Mouse (Mus musculus) heart, adult 2 months (tissue): ENCODE measurements at regions not wholly inside any gene's neighbourhood (a gene's known extent, or its start where the extent isn't known, plus 50 kb on each side); places are given as distances from the start of the nearest gene placed in this dataset.

Experiments used
- DNase-seq, 2 experiments: peaks; one replicate each; pipeline ENCODE4 v3.0.0; 2021
- H3K27ac ChIP-seq: fragments of 200-600 bp; 2 replicates; pipeline ENCODE4 v1.8.1; 2022
- H3K27me3 ChIP-seq: fragments of 200-500 bp; 2 replicates; pipeline ENCODE4 v1.6.1; 2012; ENCODE audit warnings: mild to moderate bottlenecking, low read length, inconsistent platforms, mixed read lengths; ENCODE audit not compliant: control insufficient read depth, insufficient read depth
- H3K36me3 ChIP-seq: fragments of 200-500 bp; 2 replicates; pipeline ENCODE4 v1.6.1; 2012; ENCODE audit warnings: low read length, inconsistent platforms; ENCODE audit not compliant: control insufficient read depth, insufficient read depth
- H3K4me1 ChIP-seq: fragments of 200-500 bp; 2 replicates; pipeline ENCODE4 v1.6.1; 2011; ENCODE audit warnings: low read length; ENCODE audit not compliant: control insufficient read depth, insufficient read depth
- H3K4me3 ChIP-seq: fragments of 200-600 bp; 2 replicates; pipeline ENCODE4 v1.8.1; 2022
- H3K79me2 ChIP-seq: fragments of 200-500 bp; replicated peaks from 2 replicates; pipeline ENCODE4 v1.6.1; 2012; ENCODE audit warnings: mild to moderate bottlenecking, inconsistent platforms, low read length, moderate library complexity, mixed read lengths; ENCODE audit not compliant: control insufficient read depth, insufficient read depth
- H3K9ac ChIP-seq: fragments of 200-500 bp; 2 replicates; pipeline ENCODE4 v1.6.1; 2012; ENCODE audit warnings: low read depth, mild to moderate bottlenecking, control low read depth, inconsistent platforms, low read length, mixed read lengths
- CTCF ChIP-seq: fragments of 200-600 bp; IDR thresholded peaks from 2 replicates; pipeline ENCODE4 v1.8.1; 2022; ENCODE audit warnings: antibody characterized with exemption, mild to moderate bottlenecking, moderate library complexity
- EP300 ChIP-seq: fragments of 200-500 bp; IDR thresholded peaks from 2 replicates; pipeline ENCODE4 v1.6.1; 2011; ENCODE audit warnings: low read depth, low read length, control low read depth; ENCODE audit not compliant: insufficient read depth
- POLR2A ChIP-seq: fragments of 200-500 bp; IDR thresholded peaks from 2 replicates; pipeline ENCODE4 v1.6.1; 2011; ENCODE audit warnings: mild to moderate bottlenecking, low read depth, low read length, control low read depth; ENCODE audit not compliant: insufficient read depth
- WGBS: fragments of 180-500 bp; shearing (Covaris S2); methylation state at CpG from one replicate; pipeline ENCODE4 v1.1.7; 2018; 5-methylcytosine and 5-hydroxymethylcytosine counted together
- intact Hi-C: fragments of 180-260 bp; cut with DNase I; formaldehyde crosslinking; loops from one replicate; pipeline ENCODE4 v1.15.1; 2025

DNA sequence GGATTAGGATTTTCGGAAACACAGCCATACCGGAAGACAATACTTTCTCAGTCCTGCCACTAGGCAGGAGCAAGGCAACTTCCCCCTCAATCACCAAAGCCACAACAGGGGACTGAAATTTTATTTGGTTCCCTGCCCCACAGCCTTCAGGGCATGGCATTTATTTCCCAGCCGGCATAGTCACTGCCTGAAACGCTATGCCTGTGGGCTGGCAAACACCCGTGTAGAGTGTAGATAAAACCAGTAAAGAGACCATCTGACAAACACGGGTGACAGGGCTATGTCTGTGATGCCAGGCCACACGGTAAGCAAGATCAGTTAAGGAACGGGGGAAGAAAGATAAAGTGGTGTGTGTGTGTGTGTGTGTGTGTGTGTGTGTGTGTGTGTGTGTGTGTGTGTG is 140.1 kb downstream of the Emp1 start:
- intact Hi-C loops: no loop called here
- no peak for TF ChIP-seq POLR2A
- no peak for TF ChIP-seq CTCF
- TF ChIP-seq EP300: no peak

DNA sequence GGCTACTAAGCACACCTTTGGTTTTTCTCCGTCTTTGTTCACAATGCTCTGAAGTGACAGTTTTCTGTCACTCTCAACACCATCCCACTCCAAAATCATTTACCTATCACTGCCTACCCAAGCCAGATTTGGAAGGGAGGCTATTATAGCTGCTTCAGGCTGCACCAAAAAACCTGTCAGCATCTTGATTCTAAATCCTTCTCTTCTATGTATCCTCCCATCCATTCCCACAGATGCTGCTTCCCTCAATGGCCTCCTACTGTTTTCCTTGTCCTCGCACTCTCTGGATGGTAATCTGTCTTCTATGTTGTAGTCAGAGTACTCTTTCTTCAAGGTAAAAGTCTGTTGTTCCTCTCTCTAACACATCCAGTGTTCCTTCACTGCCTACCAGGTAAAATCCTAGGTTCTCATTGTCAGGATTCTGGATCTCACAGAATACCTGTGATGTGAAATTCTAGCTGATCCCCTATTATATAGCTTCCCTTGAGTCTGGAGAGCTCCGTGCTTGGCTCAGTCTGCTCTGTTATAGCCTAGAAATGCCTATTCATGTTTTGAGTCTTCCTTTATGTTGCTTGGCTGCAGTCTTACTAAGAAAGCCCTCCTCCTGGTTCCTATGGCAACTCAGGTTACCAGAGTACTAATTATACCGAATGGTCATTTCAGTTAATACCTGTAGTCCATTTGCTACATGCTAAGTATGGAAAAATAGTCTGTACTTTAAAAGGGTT is 156.5 kb downstream of the Emp1 start:
- Histone ChIP-seq H3K27me3 (no peaks in the 10 kb centered on the region), H3K27ac (no peak overlapping the region), H3K36me3 (no peaks in the 10 kb centered on the region), H3K4me3 (no peak overlapping the region), H3K9ac (no peak overlapping the region), H3K4me1 (no peaks in the 10 kb centered on the region), H3K79me2 (no peaks in the 10 kb centered on the region)
- WGBS: 84% methylated on average over 4 of the region's 4 CpGs
- TF ChIP-seq POLR2A: no peak
- no peak for TF ChIP-seq EP300
- TF ChIP-seq CTCF: no peak
- DNase-seq: no peak
- intact Hi-C loops: no loop called here

More for the DNA sequence above, 140.1 kb downstream of the Emp1 start:
- Histone ChIP-seq H3K27me3 (no peaks in the 10 kb centered on the region), H3K9ac (no peak overlapping the region), H3K4me1 (no peaks in the 10 kb centered on the region), H3K4me3 (no peak overlapping the region), H3K36me3 (no peaks in the 10 kb centered on the region), H3K79me2 (no peaks in the 10 kb centered on the region), H3K27ac (no peak overlapping the region)
- 50% methylated on average over 8 of the region's 8 CpGs for WGBS
- DNase-seq: no peak

- intact Hi-C loops: no loop called here
- no peaks in the 10 kb centered on the region for H3K4me1 ChIP-seq
- DNase-seq: no peak
- no peak overlapping the region for H3K4me3 ChIP-seq
- 79% methylated on average over 2 of the region's 2 CpGs for WGBS
- no peak overlapping the region for H3K9ac ChIP-seq
- TF ChIP-seq CTCF: no peak
- TF ChIP-seq POLR2A: no peak
- no peak for TF ChIP-seq EP300
- H3K36me3 ChIP-seq: no peaks in the 10 kb centered on the region
- no peaks in the 10 kb centered on the region for H3K79me2 ChIP-seq
- no peak overlapping the region for H3K27ac ChIP-seq
- no peaks in the 10 kb centered on the region for H3K27me3 ChIP-seq
Observed at GRCm38 (mm10) chr6:135519438-135519803, 157.1 kb downstream of the Emp1 start.

GRCm38 (mm10) chr6:135520868-135521267 is 158.5 kb downstream of the Emp1 start:
- DNase-seq: no peak
- no peak overlapping the region for H3K27ac ChIP-seq
- no peaks in the 10 kb centered on the region for H3K36me3 ChIP-seq
- H3K27me3 ChIP-seq: no peaks in the 10 kb centered on the region
- 83% methylated on average over 2 of the region's 2 CpGs for WGBS
- TF ChIP-seq CTCF (no peak), POLR2A (no peak), EP300 (no peak)
- H3K4me3 ChIP-seq: no peak overlapping the region
- intact Hi-C loops: no loop called here
- H3K9ac ChIP-seq: no peak overlapping the region
- no peaks in the 10 kb centered on the region for H3K79me2 ChIP-seq
- no peaks in the 10 kb centered on the region for H3K4me1 ChIP-seq

DNA sequence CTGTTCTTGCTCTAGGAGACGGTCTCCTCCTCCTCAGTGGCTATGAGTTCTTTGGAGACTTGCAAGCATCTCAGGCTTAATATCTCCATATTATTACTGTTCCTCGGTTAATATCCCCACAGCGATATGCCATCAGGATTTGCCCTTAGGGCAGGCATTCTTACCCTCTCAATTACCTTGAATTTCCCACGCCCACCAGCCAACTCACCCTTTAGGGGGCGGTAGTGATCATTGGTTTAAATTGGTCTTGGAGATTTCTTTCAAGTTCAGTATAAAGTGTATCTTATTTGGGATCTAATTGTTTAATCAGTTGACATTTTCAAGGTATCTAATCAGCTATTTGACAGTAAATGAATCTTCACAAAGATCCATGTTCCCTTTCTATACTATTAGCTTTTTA is 162.5 kb downstream of the Emp1 start:
- DNase-seq: no peak
- Histone ChIP-seq H3K79me2 (no peaks in the 10 kb centered on the region), H3K9ac (no peak overlapping the region), H3K27me3 (no peaks in the 10 kb centered on the region), H3K4me1 (no peaks in the 10 kb centered on the region), H3K36me3 (no peaks in the 10 kb centered on the region), H3K27ac (no peak overlapping the region), H3K4me3 (no peak overlapping the region)
- intact Hi-C loops: no loop called here
- TF ChIP-seq POLR2A (no peak), CTCF (peak; percentile 44), EP300 (no peak)
- WGBS: 82% methylated on average over 5 of the region's 5 CpGs

GRCm38 (mm10) chr6:135525841-135526327 is 163.5 kb downstream of the Emp1 start:
- Histone ChIP-seq H3K27ac (no peak overlapping the region), H3K4me1 (no peaks in the 10 kb centered on the region), H3K79me2 (no peaks in the 10 kb centered on the region), H3K27me3 (no peaks in the 10 kb centered on the region), H3K36me3 (no peaks in the 10 kb centered on the region), H3K9ac (no peak overlapping the region), H3K4me3 (no peak overlapping the region)
- 44% methylated on average over 5 of the region's 5 CpGs for WGBS
- no peak for DNase-seq
- TF ChIP-seq POLR2A (no peak), CTCF (no peak), EP300 (no peak)
- intact Hi-C loops: no loop called here
